Mouse (Mus musculus): ENCODE results near the gene Bach1.

- no peak for TF ChIP-seq EP300 (IDR thresholded peaks at IDR 0.05; ENCODE audit: low read depth)
- no peak for TF ChIP-seq CTCF (IDR thresholded peaks at IDR 0.05; ENCODE audit: low read depth)
Observed at GRCm38 (mm10) chr16:87719688-87720283, 21.0 kb downstream of the Bach1 start.

All from heart, postnatal 0 days (tissue).